Comparison of ENCODE assay signal across 9 mouse cellular contexts in genomic region chr11:114889991-114890518, GRCm38 (mm10). TPM values are rescaled to one million over a fixed set of nuclear protein-coding genes. Genes with fewer than 3 reads are reported as not detected.
DNase-seq lines count a peak whose midpoint lies in the region; ATAC-seq and TF ChIP-seq lines count a peak whose summit lies in the region.
"Had no signal": no experiment of that assay in that cellular context is flagged by ENCODE, and none has a peak within 500 bp of the region (broad histone marks: within the 10 kb centered on the region; RNA-seq: fewer than 3 reads in every experiment).

Gene Cd300a (plus strand): TSS chr11:114890041.

- 28% methylated on average over 18 of the region's 18 CpGs for WGBS in kidney, embryonic 15.5 days

- dilution Hi-C loops in CH12.LX (cut with MboI; ENCODE audit: extremely low pct_ligation_motif_present, extremely low pct_unique_long_range_greater_than_20kb, low sequenced_read_pairs): no loop called here

- H3K27me3 ChIP-seq in kidney, embryonic 15.5 days: no peaks in the 10 kb centered on the region
- peaks cover 20% of the 10 kb centered on the region for H3K27me3 ChIP-seq in CH12.LX (replicated peaks)
- no peaks in the 10 kb centered on the region for H3K27me3 ChIP-seq in megakaryocyte, embryonic 14.5 days (replicated peaks)

- peaks cover 9% of the 10 kb centered on the region for H3K4me1 ChIP-seq in kidney, embryonic 15.5 days
- peaks cover 5 to 20% of the 10 kb centered on the region in 2 experiments for H3K4me1 ChIP-seq in CH12.LX (ENCODE audit: control insufficient read depth in 1 of 2, insufficient read depth in 2 of 2)
- peaks cover 95% of the 10 kb centered on the region for H3K4me1 ChIP-seq in megakaryocyte, embryonic 14.5 days

- H3K9ac ChIP-seq in kidney, embryonic 15.5 days: no peak within 1 kb of the TSS
- no peak within 1 kb of the TSS; the same call in 1 of the 2 replicates for H3K9ac ChIP-seq in CH12.LX (ENCODE audit: insufficient read depth, low read depth)

- H3K79me2 ChIP-seq in CH12.LX (replicated peaks; ENCODE audit: control insufficient read depth, extremely low read depth, insufficient read depth, poor library complexity, severe bottlenecking): no peaks in the 10 kb centered on the region

- no peak for TF ChIP-seq CTCF in CH12.LX (conservative IDR thresholded peaks at IDR 0.05 in 1 of 2, IDR thresholded peaks at IDR 0.05 in 1 of 2; ENCODE audit: low read depth in 2 of 2, low read length in 2 of 2)

- no peak for TF ChIP-seq EP300 in CH12.LX (IDR thresholded peaks at IDR 0.05; ENCODE audit: low read length)

- no peaks in the 10 kb centered on the region for H3K9me3 ChIP-seq in kidney, embryonic 15.5 days (replicated peaks)
- H3K9me3 ChIP-seq in CH12.LX (replicated peaks; ENCODE audit: low read length): peaks cover 3% of the 10 kb centered on the region
- H3K9me3 ChIP-seq in megakaryocyte, embryonic 14.5 days: no peaks in the 10 kb centered on the region

- TF ChIP-seq RAD21 in CH12.LX (IDR thresholded peaks at IDR 0.05; ENCODE audit: low read depth, low read length): no peak

- H3K4me3 ChIP-seq in kidney, embryonic 15.5 days (replicated peaks): 0 out of 2 replicates have a peak within 1 kb of the TSS, but pooled peaks have one; percentile 3
- H3K4me3 ChIP-seq in CH12.LX (replicated peaks in 1 of 3; ENCODE audit: low read depth in 2 of 3, low read length in 2 of 3, poor library complexity in 1 of 3): peak within 1 kb of the TSS; percentile 8 to 27 (median 17)
- H3K4me3 ChIP-seq in megakaryocyte, embryonic 14.5 days (replicated peaks): peak within 1 kb of the TSS; percentile 89

- peak within 1 kb of the TSS; percentile 44 for H3K4me2 ChIP-seq in kidney, embryonic 15.5 days
- H3K4me2 ChIP-seq in CH12.LX (ENCODE audit: insufficient read depth, low read depth, poor library complexity, severe bottlenecking): peak within 1 kb of the TSS; percentile 53

- peak; percentile 54; the same call in 1 of the 2 replicates for ATAC-seq in kidney, embryonic 15.5 days (replicated peaks; ENCODE audit: low FRiP score)
- peak; percentile 74 to 82 for ATAC-seq in hematopoietic stem cell, adult 5-6 weeks (replicated peaks in 1 of 2; ENCODE audit: insufficient read depth in 1 of 2, low FRiP score in 2 of 2, low TSS enrichment in 1 of 2, low read depth in 1 of 2, poor library complexity in 2 of 2, severe bottlenecking in 2 of 2)
- ATAC-seq: intestine, postnatal 0 days had no signal

- no peaks in the 10 kb centered on the region for H3K36me3 ChIP-seq in kidney, embryonic 15.5 days
- H3K36me3 ChIP-seq in CH12.LX (replicated peaks in 1 of 2; ENCODE audit: control insufficient read depth in 1 of 2, insufficient read depth in 1 of 2, low read length in 1 of 2): peaks cover 0 to 3% of the 10 kb centered on the region in 2 experiments
- H3K36me3 ChIP-seq in megakaryocyte, embryonic 14.5 days (replicated peaks; ENCODE audit: low read length): peaks cover 36% of the 10 kb centered on the region

- H3K27ac ChIP-seq in kidney, embryonic 15.5 days: no peak within 1 kb of the TSS
- no peak within 1 kb of the TSS for H3K27ac ChIP-seq in CH12.LX (ENCODE audit: insufficient read depth, low read depth)

- no peak for DNase-seq in kidney, postnatal 10 days
- DNase-seq in CH12.LX (ENCODE audit: extremely low read depth): no peak
- DNase-seq in adrenal gland, adult 8-10 months: no peak
- DNase-seq in cerebellum, postnatal 10 days: no peak
- DNase-seq in spleen, postnatal 4 days (ENCODE audit: low spot score in 2 of 2): no peak

- TF ChIP-seq POLR2A in CH12.LX (IDR thresholded peaks at IDR 0.05; ENCODE audit: low read depth, low read length): no peak

- in situ Hi-C loops in CH12.LX (cut with MboI; ENCODE audit: low pct_ligation_motif_present, low pct_unique_long_range_greater_than_20kb, low sequenced_read_pairs): no loop called here

TF ChIP-seq in CH12.LX, 34 proteins besides CTCF, POLR2A, EP300 and RAD21:
- peak; percentile 61; the same call in 1 of the 2 replicates for TF ChIP-seq IRF4 (IDR thresholded peaks at IDR 0.05; ENCODE audit: low read depth, low read length)
- TF ChIP-seq ZNF384 (IDR thresholded peaks at IDR 0.05; ENCODE audit: low read depth, low read length): no peak
- no peak for TF ChIP-seq TCF12 (IDR thresholded peaks at IDR 0.05; ENCODE audit: low read depth, low read length)
- no peak for TF ChIP-seq USF2 (conservative IDR thresholded peaks at IDR 0.05; ENCODE audit: low read depth, low read length)
- TF ChIP-seq SIN3A (IDR thresholded peaks at IDR 0.05; ENCODE audit: low read length): no peak
- no peak for TF ChIP-seq MAZ (IDR thresholded peaks at IDR 0.05; ENCODE audit: low read depth, low read length)
- no peak for TF ChIP-seq ELF1 (IDR thresholded peaks at IDR 0.05; ENCODE audit: low read depth, low read length)
- no peak for TF ChIP-seq GABPA (IDR thresholded peaks at IDR 0.05; ENCODE audit: insufficient replicate concordance, low read depth, low read length)

RNA-seq across cellular contexts. Expression of gene Cd300a, which starts in this region (rescaled TPM):
- polyA plus RNA-seq in kidney, embryonic 15.5 days (2015; fragmentation: Nextera tagmentation; extraction: Ambion mirVana): 1.7 and 1.8 TPM in 2 replicates
- 0.13 and 0.17 TPM in 2 replicates for total RNA-seq in CH12.LX (2012; rRNA removed)
- 0.18 and 0.32 TPM in 2 replicates for total RNA-seq in CH12.LX (2014; rRNA removed)
- polyA plus RNA-seq in CH12.LX (2012; ENCODE audit: insufficient read length, low read depth): 1.0 TPM in 2 replicates
- 10.7 and 19.2 TPM in 2 replicates for total RNA-seq in hematopoietic stem cell, adult 5-6 weeks (2017)
- 3.4 and 3.6 TPM in 2 replicates for polyA plus RNA-seq in megakaryocyte, embryonic 14.5 days (2012; ENCODE audit: insufficient read depth, low replicate concordance)
- 1 to 10 TPM; 1.1 to 3.9 (median 3.3) TPM for total RNA-seq in adrenal gland, adult 8-10 months (2022)

Comparison
In these comparisons a context has a peak if more than half of its experiments do, and no peak if none do; other contexts are left out.
1. H3K4me3 ChIP-seq: peak in every context shown above with its lines; median percentile 89 in megakaryocyte, embryonic 14.5 days; 17 in CH12.LX; 3 in kidney, embryonic 15.5 days.